Mouse (Mus musculus) frontal cortex, postnatal 10 days (tissue): ENCODE data around the gene Bspry.
"Not testable (repeated sequence)": the region's sequence is repeated elsewhere in the genome, so short reads cannot be mapped to it uniquely, and the experiment has no call there.

Experiments used
- DNase-seq, 2 experiments: peaks; one replicate each; pipeline ENCODE4 v3.0.0; 2022; ENCODE audit warnings: low spot score in 2 of 2, mixed read lengths in 1 of 2

The Bspry gene

DNA sequence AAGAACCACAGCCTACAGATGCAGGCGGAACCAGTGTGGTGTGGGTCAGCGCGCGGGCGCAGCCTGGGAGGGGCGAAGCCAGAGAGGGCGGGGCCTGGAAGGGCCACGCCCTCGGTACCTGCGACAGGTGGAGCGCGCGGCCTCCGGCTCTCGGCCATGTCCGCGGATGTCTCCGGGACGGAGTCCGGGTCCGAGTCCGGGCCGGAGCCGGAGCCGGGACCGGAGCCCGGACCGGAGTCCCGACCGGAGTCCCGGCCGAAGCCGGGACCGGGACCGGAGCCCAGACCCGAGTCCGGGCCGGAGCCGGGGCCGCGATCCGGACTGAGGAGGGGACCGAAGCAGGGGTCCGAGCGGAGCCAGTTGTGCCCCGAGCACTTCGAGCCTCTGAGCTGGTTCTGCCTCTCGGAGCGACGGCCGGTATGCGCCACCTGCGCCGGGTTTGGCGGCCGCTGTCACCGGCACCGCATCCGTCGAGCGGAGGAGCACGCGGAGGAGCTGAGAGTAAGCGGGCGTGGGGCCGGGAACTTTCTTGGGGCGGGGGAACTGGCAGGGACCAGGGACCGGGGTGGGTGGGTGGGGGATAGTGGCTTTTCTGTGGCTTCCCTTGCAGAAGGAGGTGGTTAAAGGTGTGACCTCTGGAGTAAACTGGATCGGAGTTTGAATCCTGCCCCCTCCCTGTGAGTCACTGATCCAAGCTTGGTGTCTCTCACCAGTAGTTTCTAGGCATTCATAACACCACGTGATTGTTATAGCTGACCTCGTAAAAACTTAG is at the start of gene Bspry:
Gene Bspry (plus strand): TSS at position 117 of the 772 bp plus-strand sequence.
- no peak for DNase-seq

DNA sequence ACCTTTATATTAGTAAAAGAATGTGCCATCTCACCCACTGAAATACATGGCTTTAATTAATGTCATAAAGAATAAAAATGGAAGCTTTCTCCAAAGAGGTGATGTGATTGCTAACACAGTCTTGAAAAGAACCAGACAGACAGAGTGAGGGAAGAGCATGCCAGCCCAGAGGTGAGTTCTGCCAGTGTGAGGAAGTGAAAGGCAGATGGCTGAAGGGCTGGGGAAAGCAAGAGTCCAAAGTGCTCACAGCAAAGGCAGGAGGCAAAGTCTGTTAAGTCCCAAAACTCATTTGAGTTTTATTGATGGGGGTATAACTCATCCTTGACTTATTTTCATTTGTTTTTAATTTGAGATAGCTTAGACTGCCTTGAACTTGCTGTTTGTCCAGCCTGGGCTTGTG is 49.2 kb upstream of the Bspry start:
- DNase-seq, result no peak

DNA sequence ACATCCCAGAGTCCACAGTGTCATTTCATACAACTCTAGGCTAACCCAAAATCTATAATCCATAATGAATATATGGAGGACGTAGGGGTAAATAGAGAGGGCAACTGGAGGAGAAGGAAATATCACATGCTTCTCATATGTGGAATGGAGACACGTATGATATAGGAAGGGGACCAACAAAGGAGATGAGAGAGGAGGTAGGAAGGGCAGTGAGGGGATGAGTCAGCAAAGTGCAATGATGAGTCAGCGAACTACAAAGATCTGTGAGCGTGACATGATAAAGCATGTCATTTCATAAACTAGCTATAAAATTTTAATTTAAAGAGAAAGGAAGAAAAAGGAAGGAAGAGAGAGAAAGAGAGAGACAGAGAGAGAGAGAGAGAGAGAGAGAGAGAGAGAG is 48.3 kb upstream of the Bspry start:
- DNase-seq, result no peak

DNA sequence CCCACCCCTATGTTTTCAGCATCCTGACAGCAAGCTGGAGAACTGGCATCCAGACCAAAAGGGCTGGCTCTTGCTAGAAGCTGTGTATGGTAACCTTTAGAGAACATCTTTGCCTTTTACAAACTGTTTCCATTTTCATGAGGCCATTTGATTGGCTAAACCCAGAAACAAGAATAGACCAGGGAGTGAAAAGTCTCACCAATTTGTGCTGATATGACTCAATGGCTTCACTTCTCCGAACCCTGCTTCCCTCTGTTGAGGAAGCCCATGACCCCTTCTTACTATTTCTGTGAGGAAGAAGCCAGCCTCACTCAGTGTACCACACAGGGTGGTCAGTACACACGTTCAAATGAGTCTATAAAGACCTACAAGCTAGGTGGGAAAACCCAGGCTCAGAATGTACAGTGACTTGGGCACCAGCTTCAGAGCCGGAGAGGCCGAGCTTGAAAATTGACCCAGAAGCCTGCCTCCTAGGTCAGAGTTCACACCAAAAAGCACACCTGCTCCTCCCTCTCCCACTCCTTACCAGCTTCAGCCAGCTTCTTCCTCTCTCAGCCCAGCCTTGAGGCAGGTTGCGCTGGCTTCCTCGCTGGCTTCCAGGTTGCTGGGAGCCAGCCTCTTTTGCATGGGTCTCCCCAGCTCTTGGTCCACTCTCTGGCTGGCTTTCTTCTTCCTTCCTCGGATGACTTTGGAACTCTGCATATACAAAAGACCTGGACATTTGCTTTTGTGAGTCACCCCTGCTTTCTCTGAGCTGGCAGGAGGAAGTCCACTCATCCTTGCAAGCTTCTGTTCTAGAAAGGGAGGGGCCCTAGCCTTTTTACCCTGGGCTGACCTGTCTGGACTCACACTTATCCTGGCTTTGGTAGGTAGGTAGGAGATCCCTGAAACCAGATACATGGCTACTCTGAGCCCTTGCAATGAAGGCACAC is 45.6 kb upstream of the Bspry start:
- DNase-seq, result no peak

GRCm38 (mm10) chr4:62435081-62435480 is 44.8 kb upstream of the Bspry start, which contains the start of gene Rnf183:
Rnf183 (minus strand) TSS chr4:62435252.
- no peak for DNase-seq

DNA sequence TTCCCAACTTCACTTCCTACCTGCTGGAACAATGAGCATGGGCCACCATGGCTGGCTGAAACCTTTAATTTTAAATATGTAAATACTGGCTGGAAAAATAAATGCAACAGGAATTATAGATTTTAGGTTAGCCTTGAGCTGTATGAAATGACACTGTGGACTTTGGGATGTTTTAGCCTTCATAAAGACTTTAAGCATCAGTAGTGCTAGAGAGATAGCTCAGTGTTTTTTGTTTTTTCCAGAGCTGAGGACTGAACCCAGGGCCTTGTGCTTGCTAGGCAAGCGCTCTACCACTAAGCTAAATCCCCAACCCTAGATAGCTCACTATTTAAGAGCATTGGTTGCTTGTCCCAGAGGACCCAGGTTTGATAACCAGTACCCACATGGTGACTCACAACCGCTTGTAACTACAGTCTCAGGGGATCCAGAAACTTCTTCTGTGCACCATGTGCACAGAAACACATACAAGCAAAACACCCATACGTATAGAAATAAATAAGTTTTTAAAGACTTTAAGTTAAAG is 42.5 kb upstream of the Bspry start:
- DNase-seq, result no peak

DNA sequence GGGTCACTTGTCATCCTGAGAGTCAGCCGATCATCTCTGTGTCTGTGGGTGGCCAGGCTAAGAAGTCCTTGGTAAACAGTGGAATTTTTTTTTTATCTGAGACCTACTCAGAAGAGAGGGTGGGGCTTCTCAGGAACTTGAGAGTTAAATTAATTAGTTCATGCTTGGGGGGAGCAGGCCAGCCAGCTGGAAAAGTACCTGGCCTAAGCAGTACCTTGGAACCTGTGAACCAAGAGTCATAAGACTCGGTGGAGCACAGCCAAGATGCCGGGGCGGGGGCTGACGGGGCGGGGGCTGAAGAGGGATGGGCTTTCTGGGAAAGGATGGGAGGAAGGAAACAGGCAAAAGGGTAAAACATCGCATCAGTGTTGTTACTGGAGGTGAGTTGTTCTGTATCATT is 42.0 kb upstream of the Bspry start:
- no peak for DNase-seq

DNA sequence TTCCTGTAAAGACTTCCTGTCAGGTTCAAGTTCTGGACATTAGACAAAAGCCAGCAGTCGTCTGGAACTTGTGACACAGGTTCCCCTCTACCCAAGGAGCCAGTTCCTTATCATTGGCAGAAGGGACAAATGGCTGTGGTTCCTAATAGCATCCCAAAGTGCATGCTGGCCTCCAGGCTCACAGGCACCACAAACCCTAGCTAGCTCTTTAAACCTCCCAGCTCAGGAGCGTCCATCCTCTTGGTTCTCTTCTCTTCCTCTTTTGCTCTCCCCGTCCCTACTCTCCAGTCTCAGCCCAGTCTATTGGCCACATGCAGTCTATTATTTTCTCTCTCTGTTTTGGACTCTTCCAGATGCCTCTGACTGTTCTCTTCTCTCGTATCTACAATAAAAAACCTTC is 40.1 kb upstream of the Bspry start:
- DNase-seq, result no peak

DNA sequence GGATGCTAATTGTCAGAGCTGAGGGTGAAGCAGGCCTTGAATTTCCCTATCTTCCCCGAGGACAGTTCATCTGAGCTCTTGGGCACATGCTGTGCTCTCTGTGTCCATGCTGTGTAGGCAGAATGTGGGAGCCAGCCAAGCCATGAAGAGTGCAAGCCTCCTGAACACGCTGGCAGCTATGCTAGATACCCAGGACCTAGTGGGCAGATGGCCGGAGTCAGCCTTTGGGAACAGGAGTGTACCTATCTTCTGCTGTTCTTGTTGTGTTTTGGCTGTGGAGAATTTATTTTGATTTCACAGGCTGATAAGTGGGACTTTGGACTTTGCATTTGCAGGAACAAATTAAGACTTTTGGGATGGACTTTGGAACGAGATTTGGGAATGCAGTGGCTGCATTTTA is 39.3 kb upstream of the Bspry start:
- no peak for DNase-seq

GRCm38 (mm10) chr4:62440986-62441385 is 38.9 kb upstream of the Bspry start:
- DNase-seq, result no peak

DNA sequence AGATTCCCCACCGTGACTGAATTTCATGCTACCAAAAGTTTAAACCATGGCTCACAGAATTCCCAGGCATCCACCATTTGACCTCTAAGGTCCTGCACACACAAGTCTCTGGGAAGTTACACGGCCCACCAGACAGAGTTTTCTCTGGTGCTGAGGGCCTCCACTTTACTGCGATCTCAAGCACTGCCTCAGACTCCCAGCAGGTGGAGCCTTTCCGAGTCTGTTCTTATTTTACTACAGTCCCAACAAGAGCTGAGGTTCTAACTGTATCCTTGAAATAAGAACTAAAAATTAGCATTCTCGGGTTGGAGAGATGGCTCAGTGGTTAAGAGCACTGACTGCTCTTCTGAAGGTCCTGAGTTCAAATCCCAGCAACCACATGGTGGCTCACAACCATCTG is 24.9 kb upstream of the Bspry start:
- DNase-seq, result no peak

DNA sequence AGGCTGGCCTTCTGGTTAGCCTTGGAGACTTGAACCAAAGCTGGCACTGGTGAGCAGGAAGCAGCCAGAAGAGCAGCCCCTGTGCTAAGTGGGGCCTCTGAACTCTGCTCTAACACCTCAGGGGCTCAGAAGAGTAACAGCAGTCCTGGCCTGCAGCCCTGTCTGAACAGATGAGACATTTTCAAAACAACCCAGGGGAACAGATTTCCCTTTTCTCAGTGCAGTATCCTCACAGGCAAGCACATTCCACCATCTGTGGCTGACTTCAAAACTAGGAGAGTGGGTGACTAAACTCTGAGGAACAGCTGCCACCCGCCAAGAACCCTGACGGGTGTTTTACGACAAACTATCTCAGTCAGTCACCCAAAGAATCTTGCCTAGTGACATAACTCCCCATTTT is 20.8 kb upstream of the Bspry start:
- DNase-seq, result peak in 1 of 2 experiments; percentile 24

DNA sequence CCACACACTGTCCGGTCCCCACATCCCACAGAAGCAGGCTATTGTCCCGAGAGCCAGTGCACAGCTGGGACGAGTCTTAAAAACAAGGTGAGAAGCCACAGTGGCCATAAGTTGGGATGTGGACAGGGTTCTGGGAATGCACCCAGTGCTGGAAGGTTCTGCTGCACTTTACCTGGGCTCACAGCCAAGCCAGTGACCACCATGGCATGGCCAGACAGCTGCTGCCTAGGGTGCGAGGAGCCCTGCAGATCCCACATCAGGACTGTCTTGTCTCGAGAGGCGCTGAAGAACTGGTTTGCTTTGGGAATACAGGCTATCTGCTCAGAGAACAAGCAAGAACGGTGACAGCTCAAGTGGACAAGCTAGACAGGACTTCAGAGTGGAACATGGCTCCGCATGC is 19.5 kb upstream of the Bspry start:
- DNase-seq, result no peak

DNA sequence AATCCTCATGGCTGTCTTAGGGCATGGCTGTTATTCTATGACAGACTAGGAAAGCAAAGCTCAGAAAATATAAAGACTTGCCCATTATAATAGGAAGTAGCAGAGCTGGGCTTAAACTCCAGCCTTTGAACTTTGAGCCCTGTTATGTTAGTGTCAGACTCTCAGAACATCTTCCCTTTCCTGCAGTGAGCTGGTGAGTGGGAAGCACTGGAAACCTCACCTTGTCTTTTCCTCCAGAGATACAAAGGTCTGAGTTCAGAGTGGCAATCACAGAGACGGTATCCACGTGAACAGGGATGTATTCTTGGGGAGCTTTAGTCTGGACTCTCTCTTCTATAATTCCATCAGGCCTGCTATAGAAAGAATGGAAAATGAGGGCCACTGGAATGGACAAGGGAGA is 16.7 kb upstream of the Bspry start:
- no peak for DNase-seq

DNA sequence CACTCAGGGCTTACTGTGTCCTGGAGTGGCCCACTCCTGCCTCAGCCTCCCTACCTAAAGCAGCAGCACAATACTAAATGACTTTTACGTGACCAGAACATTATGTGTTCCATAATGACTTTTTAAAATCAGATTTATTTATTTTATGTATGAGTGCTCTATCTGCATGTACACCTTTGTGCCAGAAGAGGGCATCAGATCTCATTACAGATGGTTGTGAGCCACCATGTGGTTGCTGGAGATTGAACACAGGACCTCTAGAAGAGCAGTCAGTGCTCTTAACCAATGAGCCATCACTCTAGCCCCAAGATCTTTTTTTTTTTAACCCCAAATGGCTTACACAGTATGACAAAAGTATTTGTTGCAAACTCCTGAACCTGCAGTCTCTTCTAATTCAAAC is 11.7 kb upstream of the Bspry start:
- no peak for DNase-seq

DNA sequence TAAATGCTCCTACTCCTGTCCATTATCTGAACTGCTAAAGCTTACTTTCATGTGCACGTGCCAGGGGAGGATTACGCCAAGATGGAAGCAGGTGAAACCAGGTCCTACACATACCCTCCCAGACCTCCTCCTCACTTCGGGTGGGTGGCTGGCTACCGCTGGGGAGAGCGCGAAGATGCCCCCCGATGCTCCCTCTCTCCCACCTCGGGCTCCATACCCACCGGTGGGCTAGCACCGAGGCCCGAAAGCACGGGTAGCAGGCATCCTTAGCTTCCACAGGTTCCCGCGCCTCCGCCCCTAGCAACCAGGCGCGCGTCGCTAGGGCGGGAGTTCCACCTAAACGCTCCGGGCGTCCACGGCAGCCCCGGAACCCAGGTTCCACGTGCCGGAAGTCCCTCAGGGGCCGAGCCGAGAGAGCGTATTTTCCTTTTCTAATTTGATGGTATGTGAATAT is 9.2 kb upstream of the Bspry start, which contains the start of gene Wdr31:
Gene Wdr31 (minus strand): TSS at position 299 of the 454 bp plus-strand sequence.
- peak; percentile 65 to 82 for DNase-seq

- DNase-seq, result no peak
Measured at GRCm38 (mm10) chr4:62472071-62472470, 7.8 kb upstream of the Bspry start.

DNA sequence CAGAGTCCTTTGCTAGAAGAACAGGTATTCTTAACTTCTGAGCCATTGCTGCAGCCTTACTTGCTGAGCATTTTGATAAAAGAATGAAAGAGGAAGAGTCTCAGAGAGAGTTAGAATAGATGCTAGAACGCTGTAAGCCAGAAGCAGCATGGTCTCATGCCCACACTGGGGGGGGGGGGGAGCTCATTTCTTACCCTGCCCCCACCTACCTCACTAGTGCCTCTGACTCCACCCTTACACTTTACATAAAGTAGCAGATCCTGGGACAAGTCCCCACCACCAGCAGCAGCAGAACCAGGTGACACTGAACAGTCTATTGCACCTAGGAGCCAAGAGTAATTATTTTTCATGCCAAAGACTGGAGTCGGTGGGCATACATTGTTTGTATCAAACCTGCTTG is 4.7 kb upstream of the Bspry start:
- no peak for DNase-seq

- DNase-seq, result no peak
Measured at GRCm38 (mm10) chr4:62475793-62476192, 4.1 kb upstream of the Bspry start.

DNA sequence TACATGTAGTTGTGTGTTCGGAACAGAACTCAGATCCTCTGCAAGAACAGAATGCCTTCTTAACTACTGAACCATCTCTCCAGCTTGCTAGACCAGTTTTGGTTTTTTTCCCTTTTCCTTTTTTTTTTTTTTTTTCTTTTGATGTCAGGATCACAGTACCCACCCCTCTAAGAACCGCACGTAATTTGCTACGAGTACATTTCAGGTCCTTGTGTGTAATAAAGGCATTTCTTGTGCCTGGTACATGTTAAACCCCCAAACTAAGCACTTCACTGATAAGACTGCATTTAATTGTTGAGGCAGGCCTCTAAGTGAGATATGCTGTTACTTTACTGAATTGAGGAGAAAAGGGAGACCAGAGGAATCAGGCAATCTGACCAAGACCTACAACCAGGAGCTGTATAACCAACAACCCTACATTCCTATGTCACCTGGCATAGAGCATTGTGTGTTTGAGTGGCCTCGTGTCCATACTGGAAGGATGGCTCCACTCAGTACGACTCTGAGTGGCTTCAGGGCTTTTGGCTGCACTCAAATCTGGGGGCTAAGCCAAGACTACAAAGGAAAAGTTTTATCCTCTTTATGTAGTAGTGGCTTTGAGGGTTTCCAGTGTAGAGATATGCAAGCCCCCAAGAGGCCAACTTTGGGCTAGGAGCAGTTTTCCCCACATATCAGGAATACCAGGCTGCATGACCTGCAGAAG is 2.2 kb upstream of the Bspry start:
- DNase-seq, result no peak

DNA sequence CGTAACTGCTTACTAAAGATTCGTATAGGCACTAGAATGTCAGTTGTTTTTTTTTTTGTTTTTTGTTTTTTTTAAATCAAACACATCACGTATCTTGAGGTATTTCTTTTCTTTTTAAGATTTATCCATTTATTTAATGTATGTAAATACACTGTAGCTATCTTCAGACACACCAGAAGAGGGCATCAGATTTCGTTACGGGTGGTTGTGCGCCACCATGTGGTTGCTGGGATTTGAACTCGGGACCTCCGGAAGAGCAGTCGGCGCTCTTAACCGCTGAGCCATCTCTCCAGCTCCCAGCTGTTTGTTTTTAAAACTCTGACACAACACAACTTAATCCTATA is 288 bp upstream of the Bspry start:
- DNase-seq, result not testable (repeated sequence)
